Mouse (Mus musculus) kidney, adult 18-20 months (tissue): ENCODE measurements around the gene Pdcd1lg2.

Experiments used
- DNase-seq: peaks from one replicate; pipeline ENCODE4 v3.0.0; 2021

Pdcd1lg2 gene

GRCm38 (mm10) chr19:29472946-29473345 is 62.2 kb downstream of the Pdcd1lg2 start:
- DNase-seq = no peak

GRCm38 (mm10) chr19:29474803-29475202 is 64.1 kb downstream of the Pdcd1lg2 start:
- DNase-seq = no peak

- DNase-seq = no peak
Measured at GRCm38 (mm10) chr19:29475210-29475620, 64.5 kb downstream of the Pdcd1lg2 start.

- peak; percentile 1 for DNase-seq
Measured at GRCm38 (mm10) chr19:29478598-29478997, 67.9 kb downstream of the Pdcd1lg2 start.

GRCm38 (mm10) chr19:29481578-29481977 is 70.9 kb downstream of the Pdcd1lg2 start:
- no peak for DNase-seq

GRCm38 (mm10) chr19:29482148-29482547 is 71.4 kb downstream of the Pdcd1lg2 start:
- DNase-seq = no peak

GRCm38 (mm10) chr19:29482637-29483036 is 71.9 kb downstream of the Pdcd1lg2 start:
- no peak for DNase-seq

- DNase-seq = no peak
Measured at GRCm38 (mm10) chr19:29483386-29483785, 72.7 kb downstream of the Pdcd1lg2 start.

- no peak for DNase-seq
Measured at GRCm38 (mm10) chr19:29484537-29484936, 73.8 kb downstream of the Pdcd1lg2 start.

- DNase-seq = no peak
Measured at GRCm38 (mm10) chr19:29485257-29485948, 74.7 kb downstream of the Pdcd1lg2 start.

GRCm38 (mm10) chr19:29486545-29487206 is 76.0 kb downstream of the Pdcd1lg2 start:
- no peak for DNase-seq

GRCm38 (mm10) chr19:29487326-29488072 is 76.8 kb downstream of the Pdcd1lg2 start:
- no peak for DNase-seq

GRCm38 (mm10) chr19:29488073-29488390 is 77.3 kb downstream of the Pdcd1lg2 start:
- no peak for DNase-seq

- no peak for DNase-seq
Measured at GRCm38 (mm10) chr19:29488420-29488819, 77.7 kb downstream of the Pdcd1lg2 start.

- no peak for DNase-seq
Measured at GRCm38 (mm10) chr19:29489785-29490284, 79.1 kb downstream of the Pdcd1lg2 start.

GRCm38 (mm10) chr19:29491467-29491866 is 80.7 kb downstream of the Pdcd1lg2 start:
- DNase-seq = no peak

GRCm38 (mm10) chr19:29494454-29494853 is 83.7 kb downstream of the Pdcd1lg2 start:
- no peak for DNase-seq

- DNase-seq = no peak
Measured at GRCm38 (mm10) chr19:29496001-29496597, 85.4 kb downstream of the Pdcd1lg2 start.

GRCm38 (mm10) chr19:29496786-29497557 is 86.3 kb downstream of the Pdcd1lg2 start:
- DNase-seq = no peak

- no peak for DNase-seq
Measured at GRCm38 (mm10) chr19:29497874-29498273, 87.2 kb downstream of the Pdcd1lg2 start.

GRCm38 (mm10) chr19:29498842-29499456 is 88.2 kb downstream of the Pdcd1lg2 start:
- peak; percentile 20 for DNase-seq

- no peak for DNase-seq
Measured at GRCm38 (mm10) chr19:29500333-29500732, 89.6 kb downstream of the Pdcd1lg2 start.
